Mouse (Mus musculus): ENCODE measurements around the gene Poc1a.
A peak's percentile ranks its signal among the peaks of the same experiment; 100 is the strongest.

The Poc1a gene

DNA sequence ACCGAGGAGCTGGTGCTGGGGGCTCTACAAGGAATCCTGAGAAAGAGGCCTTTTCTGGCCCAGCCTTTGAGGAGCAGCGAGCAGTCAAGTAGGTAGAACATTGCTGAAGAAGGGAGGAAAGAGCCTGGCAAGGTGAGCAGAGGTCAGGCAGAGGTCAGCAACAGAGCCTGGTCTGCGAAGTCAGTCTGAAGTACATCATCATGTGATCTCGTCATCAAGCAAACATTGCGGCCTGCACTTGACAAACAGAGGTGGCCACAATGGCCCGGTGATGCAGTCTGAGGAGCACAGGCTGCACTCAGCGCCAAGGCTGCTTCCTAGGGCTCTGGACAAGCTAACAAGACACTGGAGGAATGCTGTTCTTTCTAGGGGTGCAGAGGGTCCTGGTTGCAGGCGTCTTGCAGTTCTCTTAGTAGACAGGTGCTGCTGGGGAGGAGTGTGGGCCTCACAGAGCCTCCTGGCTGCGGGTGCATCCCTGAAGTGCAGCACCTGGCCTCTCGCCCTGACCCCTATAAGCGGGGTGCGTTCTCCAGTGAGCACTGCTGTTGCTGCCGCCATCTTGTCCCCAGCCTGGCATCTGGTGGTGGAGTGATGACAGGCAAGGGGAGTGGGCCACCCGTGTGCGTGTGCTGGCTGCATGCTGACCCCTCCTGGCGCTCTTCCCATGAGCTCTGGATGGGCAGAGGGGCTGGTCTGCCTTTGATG, 21.7 kb downstream of the Poc1a start:
- DNase-seq = no peak

GRCm38 (mm10) chr9:106303460-106303960, 22.6 kb downstream of the Poc1a start:
- DNase-seq = no peak

GRCm38 (mm10) chr9:106305228-106305627, 24.4 kb downstream of the Poc1a start:
- peak; percentile 51 for DNase-seq

DNA sequence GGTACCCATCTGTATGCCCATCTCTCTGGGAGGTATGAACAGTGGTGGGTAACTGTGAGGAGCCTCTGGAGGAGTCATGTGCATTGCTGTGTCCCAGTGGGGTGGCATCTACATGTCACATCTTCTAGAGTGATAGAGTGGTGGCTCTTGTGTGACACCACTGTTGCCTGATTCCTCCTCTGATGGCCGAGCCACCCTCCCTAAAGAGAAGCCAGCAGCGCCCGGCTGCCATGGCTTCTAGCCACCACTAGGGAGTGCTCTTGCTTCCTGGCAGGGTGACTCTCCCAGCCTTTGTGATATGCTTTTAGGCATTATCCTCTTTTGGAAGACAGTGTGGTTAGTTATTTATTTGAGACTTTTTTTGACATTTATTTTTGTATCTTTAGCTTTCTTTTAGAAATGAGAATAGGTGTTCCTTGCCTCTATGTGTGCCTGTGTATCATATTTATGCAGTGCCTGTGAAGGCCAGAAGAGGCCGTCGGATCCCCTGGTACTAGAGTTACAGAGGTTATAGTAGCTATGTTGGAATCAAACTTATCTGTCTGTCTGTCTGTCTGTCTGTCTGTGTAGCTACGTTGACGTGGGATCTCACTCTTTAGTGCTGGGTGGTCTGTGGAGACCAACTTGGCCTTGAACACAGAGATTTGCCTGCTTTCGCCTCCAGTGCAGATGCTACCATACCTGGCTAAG, 25.9 kb downstream of the Poc1a start:
- peak; percentile 55 for DNase-seq

DNA sequence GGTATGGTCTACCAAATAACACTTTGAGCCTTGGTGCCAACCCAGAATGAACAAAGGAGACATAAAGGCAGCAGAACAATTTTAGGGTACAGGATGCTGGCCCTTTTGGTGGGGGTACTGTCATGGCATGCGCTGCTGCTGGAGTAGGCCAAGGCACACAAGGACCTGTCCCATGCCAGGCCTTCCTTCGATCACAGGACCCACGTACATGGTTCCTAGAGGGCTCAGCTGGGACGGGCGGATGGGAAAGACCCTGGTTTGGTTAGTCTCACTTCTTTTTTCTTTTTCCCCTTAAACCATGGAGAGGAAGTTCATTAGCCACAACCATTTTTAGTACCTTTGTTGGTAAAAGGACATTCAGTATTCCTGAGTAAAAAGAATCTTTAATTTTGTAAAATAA, 27.3 kb downstream of the Poc1a start:
- no peak for DNase-seq

- no peak for DNase-seq
Observed at GRCm38 (mm10) chr9:106308555-106308954, 27.7 kb downstream of the Poc1a start.

DNA sequence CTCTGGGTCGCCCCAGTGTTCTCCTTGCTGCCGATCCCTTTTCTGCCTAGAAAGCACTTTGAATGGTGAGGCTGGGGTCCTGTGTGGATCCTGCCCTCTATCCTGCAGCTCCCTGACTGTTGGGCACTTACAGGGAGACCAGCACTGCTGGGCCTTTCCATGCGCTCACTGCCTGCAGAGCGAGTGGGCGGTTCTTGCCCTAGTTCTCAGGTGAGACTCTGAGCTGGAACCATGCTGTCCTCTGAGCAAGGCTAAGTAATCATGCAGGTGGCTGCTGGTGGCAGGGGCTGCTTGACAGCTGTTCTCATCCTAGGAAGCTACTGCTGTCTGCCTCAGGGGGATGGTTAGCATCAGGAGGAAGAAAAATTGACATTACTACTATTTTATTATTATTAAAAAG, 28.1 kb downstream of the Poc1a start:
- no peak for DNase-seq

DNA sequence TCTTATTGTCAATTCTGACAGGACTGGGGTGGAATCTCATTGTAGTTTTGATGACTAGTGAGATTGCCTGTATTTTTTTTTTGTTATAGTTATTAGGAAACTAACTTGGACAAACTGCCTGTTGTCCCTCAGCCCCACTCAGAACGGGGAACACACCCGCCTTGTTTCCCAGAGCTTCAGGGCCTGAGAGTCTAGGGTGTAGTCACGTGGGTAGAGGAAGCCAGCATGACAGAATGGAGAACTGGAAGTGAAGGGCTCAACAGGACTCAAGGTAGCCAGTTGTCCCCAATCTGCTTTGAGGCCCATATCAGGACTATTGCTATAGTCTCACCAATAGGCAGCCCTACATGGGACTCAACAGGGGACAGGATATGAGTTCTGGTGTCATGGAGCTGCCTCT, 29.0 kb downstream of the Poc1a start:
- no peak for DNase-seq

- DNase-seq = no peak
Observed at GRCm38 (mm10) chr9:106311625-106312191, 30.8 kb downstream of the Poc1a start.

DNA sequence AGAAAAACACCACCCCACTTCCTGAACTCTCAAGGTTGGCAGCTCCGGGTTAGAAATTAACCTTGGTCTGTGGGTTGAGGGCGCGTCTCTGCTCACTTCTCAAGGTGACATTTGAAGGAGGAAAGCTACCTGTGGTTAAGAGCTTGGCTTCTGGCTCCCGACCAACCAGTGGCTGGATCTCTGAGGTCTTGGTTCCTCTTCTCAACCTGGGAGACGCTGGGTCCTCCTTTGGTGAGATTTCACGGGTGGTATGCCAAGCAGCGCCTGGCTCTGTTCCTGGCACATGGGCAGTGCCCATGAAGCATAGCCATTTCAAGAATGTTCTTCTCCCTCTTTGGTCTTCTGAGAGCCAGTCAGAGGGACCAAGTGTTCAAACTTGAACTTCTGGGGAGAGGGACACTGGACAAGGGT, 32.1 kb downstream of the Poc1a start:
- DNase-seq = peak; percentile 92

GRCm38 (mm10) chr9:106314196-106314595, 33.3 kb downstream of the Poc1a start:
- DNase-seq = no peak

- DNase-seq = no peak
Observed at GRCm38 (mm10) chr9:106318074-106318473, 37.2 kb downstream of the Poc1a start.

GRCm38 (mm10) chr9:106319095-106319494, 38.2 kb downstream of the Poc1a start:
- DNase-seq = no peak

- DNase-seq = no peak
Observed at GRCm38 (mm10) chr9:106322497-106322896, 41.6 kb downstream of the Poc1a start.

DNA sequence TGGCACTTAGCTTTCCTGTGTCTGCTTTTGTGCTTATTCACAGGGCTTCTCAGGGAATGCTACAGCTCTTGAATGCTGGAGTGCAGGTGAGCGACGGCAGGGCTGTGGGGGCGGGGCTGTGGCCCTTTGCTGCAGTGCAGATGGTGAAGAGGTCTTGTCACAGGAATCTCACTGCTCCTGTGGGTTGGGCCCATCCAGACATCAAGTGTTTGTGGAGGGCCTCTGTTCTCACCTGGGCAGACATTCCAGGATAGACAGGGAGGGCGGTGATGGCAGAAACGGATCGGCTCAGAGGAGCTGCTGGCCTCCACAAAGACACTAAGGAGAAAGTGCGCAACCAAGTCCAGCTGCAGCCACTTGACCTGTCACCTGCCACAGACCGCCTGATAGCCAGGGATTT, 45.4 kb downstream of the Poc1a start:
- no peak for DNase-seq

DNA sequence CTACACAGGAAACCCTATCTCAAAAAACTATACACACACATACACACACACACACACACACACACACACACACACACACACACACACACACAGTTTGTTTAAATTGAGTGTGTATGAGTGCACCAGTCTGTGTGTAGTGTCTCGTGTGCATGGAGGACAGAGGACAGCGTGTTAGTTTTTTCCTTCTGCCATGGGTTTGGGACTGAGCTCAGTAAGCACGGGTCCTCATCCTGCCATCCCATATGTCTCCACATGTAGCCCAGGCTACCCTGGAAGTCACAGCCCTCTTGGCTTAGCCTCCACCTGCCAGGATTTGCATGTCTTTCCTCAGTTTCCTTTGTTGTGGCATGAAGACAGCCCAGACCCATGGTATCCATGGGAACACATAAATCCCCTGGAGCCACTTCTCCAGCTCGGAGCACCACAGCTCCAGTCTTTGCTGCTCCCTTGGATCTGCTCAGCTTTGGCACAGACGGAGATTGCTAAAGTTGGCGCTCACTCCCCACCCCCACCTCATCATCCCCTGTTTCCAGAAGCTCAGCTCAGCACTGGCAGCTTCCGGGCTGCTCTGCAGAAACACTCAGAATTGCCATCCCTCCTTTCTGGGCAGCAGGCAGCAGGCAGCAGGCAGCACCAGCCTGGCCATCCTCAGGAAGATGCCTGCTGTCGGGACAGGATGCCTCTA, 46.4 kb downstream of the Poc1a start:
- no peak for DNase-seq

GRCm38 (mm10) chr9:106328068-106328610, 47.3 kb downstream of the Poc1a start:
- DNase-seq = no peak

DNA sequence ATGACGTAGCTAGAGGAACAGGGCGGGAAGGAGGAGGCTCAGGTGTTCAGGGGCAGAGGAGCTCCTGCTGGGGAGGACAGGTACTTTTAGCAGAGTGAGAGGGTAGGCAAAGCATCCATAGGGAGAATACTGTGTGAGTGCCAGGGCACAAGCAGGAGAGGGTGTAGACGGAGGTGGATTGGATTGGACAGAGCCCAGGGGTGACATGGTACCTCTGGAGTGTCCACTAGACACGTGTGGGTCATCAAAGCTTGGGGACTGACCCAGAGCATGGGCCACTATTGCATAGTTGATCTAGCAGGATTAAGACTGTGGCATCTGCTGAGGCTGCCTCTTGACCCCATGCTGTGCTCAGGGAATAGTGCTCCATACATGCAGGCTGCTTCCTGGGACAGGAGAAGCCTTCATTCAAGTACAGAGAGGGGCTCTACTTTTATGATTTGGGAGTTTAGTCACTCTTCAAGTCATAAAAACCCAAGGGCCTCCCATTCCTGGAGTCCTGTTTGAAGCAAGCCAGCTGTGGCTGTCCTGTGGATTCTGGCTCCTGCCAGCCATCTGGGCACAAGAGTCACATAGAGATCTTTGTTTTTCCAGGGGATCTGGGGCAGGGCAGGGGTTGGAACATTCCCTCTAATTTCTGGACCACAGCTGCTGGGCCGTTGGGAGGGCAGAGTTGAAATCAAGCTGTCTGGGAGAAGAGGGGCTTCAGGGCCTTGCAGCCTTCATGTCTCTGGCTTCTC, 48.1 kb downstream of the Poc1a start:
- no peak for DNase-seq

DNA sequence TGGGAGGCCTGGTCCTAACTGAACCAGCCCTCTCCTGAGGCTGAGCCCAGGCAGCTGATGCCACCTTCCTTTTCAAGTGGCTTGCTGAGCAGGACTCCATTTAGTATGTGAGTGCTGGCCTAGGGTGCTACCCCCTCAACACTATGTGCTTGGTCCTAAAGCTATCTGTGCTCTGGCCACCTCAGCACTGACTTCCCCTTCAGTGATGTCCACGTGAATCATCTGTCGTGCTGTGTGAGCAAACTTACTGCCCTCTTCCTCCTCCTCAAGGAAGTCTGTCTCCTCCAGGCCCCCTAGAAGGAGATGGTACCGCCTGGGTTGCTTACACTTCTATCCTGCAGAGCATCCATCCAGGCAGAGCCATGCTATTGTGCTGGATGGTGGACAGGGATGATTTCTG, 51.9 kb downstream of the Poc1a start:
- no peak for DNase-seq

DNA sequence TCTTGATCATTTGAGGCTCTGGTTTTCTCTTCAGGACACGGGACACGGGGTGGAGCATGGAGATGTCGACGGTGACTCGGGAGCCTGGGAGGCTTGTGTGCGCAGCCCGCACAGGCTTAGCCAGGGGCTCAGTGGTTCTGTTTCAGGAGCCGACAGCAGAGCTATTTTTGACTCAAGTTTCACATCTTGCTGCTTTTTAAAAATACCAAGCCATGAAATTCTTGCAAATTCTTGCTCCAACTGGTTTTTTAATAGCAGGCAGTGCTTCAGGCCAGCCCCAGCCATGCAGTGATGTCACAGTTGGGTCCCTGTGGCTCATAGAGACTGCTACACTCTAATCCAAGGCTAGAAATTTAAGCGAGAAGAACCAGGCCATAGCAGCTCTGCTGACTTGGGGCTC, 56.8 kb downstream of the Poc1a start:
- no peak for DNase-seq

GRCm38 (mm10) chr9:106338462-106339172, 57.8 kb downstream of the Poc1a start:
- no peak for DNase-seq

DNA sequence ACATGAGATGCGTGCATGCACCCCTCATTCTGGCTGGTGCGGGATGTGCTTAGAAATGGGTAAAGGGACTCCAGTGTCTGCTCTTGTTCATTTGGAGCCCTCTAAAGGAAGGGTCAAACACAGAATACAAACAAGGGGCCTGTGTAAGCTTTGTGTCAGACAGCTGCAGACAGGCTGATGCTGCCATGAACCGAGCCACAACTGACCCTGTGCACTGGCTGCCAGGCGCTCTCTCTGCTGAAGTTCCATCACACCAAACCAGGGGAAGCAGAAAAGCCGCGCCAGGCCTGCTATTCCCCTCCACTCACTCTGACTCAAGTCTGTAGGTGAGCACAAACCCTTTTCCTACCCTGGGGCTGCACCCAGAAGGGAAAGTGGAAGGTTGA, 58.3 kb downstream of the Poc1a start:
- no peak for DNase-seq

Data from kidney, adult 11 months (tissue).